Mouse (Mus musculus) thymus, postnatal 0 days (tissue): ENCODE results near the gene Slamf6. TPM values are rescaled to one million over a fixed set of nuclear protein-coding genes. Genes with fewer than 3 reads are reported as not detected.
A peak's percentile ranks its signal among the peaks of the same experiment; 100 is the strongest.
"Not testable (repeated sequence)": the region's sequence is repeated elsewhere in the genome, so short reads cannot be mapped to it uniquely, and the experiment has no call there.

Experiments used
- DNase-seq: peaks from one replicate; pipeline ENCODE4 v3.0.0-alpha.2; 2015; ENCODE audit warnings: low spot score
- polyA plus RNA-seq: library from polyadenylated mRNA; unstranded; fragments of >200 nt; fragmentation: Nextera tagmentation; extraction: Ambion mirVana; gene quantifications from 2 replicates; pipeline ENCODE4 v1.2.1, GENCODE M21; 2015

The Slamf6 gene
- polyA plus RNA-seq, 1 experiment from 2014 or later: 249 TPM

DNA sequence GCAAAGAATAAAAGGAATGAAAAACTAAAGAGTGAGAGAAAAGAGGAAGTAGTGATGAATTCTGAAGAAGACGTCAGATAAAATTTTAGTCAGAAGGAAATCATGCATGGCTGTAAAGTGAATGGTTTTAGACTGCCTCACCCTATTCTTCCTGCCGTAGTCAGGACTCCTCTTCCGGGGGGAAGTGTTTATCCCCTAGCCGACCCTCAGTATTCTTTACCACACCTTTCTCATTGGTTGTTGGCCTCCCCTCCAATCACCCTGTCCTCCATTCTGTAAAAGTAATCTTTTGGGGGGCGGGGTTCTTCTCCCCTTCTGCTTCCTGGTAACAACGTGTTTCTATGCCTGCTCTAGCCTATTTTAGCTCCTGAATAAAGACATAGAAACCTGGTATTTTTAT is 37.8 kb downstream of the Slamf6 start:
- DNase-seq: peak; percentile 42

DNA sequence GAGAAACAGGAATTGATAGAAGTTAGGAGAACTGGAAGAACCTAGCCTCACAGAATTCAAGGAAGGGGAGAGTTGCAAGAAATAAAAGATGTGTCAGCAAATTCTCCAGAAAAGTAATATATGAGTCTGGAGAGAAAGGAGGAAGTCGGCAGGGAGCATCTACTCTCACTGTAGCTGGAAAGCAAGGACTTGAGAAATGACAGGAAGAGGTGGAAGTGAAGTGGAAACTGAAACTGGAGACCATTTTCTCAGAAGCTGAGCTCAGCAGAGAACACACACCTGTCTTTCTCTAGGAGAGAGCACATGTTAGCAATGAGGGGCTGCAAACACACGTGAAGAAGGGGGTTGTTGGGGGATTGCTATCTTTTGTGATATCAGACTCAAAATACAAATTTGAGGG is 40.1 kb downstream of the Slamf6 start:
- DNase-seq: peak; percentile 21

DNA sequence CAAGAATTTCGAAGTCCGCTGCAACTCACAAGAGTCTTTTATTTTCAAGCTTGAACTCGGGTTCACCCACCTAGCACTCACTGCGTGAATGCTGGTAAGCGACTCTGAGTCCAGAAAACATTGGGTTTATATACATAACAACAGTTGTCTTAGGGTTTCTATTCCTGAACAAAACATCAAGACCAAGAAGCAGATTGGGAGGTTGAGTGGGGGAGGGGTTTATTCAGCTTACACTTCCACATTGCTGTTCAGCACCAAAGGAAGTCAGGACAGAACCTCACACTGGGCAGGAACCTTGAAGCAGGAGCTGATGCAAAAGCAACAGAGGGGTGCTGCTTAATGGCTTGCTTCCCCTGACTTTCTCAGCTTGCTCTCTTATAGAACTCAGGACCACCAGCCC is 43.4 kb downstream of the Slamf6 start:
- peak; percentile 31 for DNase-seq

DNA sequence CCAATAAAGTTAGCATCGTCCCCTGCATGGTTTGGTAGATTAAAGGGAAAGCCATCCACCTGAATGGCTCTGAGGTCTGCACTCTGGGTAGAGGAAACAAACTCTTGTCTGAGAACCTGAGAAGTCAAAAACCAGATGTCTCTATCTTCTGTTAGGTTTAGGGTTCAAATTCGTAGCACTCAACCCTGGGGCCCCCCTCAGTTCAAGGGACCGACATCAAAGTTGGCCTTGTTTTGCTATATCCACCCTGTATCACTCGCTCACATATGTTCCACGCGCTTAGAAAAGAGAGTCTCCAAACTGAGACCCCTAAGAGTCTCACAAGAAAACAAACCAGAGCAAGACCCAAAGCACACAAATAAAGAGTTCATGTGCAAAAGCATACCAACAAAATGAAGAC is 44.4 kb downstream of the Slamf6 start:
- DNase-seq: peak; percentile 83

DNA sequence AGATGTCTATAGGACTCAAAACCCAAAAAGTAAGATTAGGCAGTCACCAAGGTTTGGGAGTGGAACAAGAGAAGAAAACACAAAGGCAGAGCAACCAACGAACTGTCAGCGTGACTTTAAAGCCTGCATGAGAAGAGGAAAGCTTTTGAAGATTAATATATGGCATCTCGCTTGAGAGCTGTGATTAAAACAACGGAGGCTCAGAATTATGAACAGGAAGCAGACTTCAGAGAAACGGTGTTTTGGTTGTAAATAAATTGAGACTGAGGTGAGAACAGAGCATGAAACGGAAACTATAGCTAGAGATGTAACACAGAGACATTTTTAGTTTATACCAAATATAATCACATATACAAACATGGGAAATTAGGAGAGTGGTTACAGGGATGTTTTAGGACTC is 46.3 kb downstream of the Slamf6 start:
- peak; percentile 54 for DNase-seq

DNA sequence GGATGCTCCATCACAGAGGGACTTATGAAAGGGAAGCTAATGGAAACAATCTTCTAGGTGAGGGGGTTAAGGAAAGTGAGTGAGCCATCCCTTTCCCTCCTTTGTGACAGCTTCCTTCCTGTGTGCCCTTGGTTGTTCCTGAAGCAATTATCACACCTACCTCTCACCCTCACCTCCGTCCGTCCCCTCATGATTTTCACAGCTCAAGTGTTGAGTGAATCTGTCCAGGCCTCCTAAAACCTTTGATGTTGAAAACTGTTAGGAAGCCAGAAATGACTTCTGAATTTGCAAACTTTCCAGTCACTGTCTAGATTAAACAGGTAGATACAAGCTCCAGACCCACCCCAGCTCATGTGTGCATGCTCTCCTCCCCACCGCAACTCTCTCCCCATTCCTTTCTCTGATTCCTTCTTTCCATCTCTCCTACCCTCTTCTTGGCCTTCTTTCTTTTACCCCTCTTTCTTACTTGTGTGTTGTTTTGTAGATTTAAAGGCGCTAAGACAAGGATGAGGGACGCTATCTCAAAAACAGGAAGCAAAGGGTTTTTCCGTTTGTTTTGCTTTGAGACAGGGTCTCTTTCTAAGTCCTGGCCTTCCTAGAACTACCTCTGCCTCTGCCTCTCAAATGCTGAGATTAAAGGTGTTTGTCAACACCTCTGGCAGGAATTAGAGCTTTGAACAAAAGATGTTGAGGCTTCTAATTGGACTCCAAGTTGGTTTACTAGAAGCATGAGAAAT is 48.9 kb downstream of the Slamf6 start:
- DNase-seq: peak; percentile 25

DNA sequence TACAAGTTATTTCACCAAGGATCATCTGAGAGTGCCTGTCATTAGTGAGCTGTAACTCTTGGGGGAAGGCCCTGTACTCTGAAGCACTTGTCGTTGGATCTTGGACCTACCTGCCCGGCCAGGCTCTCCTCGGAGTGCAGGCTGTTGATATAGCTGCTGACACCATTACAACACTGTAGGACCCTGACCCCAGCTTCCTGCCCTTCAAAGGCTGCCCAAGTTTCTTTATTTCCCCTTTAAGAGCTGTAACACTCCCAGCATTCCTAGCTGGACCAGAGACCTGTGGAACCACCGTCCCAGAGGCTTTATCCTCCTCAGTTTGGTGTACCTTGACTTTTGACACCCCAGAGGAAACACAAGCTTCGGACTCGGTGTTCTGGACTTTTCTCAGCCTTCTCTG is 51.9 kb downstream of the Slamf6 start:
- DNase-seq: no peak

DNA sequence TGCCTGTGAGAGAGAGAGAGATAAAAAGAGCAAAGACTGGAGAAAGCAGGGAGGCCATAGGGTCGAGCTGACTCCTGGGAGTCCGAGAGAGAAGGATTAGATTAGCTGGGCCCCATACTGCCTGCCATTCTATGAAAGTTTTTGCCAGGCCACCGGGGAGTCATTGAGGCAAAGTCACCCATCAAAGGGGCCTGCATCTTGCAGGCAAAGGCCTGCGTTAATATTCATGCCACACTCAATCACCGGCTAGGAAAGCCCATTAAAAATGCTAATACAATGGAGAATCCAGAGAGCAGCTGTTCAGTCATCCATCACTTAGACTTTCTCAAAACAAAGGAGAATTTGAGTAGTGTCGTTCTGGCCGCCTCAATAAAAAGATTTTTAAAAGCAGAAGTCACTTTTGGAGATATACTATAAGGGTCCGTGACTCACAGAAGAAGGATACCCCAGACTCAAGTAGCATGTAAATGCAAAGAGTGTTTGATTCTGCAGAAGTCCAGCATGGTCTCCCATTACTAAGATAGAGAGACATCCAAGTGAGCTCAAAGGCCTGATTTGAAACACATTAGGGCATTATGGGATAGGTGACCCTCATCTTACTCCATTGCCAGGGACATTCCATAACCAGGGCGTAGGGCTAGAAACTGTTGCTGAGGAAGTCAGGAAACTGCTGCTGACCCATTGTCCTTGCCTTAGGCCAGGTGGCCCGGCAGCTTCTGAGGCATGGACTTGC is 53.7 kb downstream of the Slamf6 start:
- DNase-seq: no peak

DNA sequence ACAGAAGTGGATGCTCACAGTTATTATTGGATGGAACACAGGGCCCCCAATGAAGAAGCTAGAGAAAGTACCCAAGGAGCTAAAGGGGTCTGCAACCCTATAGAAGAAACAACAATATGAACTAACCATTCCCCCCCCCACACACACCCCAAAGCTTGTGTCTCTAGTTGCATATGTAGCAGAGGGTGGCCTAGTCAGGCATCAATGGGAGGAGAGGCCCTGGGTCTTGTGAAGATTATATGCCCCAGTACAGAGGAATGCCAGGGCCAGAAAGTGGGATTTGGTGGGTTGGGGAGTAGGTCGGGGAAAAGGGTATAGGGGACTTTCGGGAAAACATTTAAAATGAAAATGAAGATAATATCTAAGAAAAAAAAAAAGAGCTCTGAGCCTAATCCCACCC is 57.0 kb downstream of the Slamf6 start:
- not testable (repeated sequence) for DNase-seq

DNA sequence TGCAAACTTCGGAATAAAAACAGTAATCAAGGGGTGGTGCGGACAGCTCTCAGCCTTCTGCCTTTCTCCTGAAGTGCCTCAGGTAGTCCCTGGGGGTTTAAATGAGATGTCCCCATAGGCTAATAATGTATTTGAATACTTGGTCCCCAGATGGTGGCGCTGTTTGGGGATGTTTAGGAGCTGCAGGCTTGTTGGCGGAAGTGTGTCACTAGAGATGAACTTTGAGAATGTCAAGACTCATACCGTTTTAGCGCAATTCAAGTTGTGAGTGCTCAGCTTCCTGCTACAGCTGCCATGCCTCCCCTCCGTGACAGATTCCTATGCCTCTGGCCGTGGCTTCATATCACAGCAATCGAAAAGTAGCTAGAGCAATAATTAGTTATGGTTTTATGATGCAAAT is 58.1 kb downstream of the Slamf6 start:
- DNase-seq: no peak

DNA sequence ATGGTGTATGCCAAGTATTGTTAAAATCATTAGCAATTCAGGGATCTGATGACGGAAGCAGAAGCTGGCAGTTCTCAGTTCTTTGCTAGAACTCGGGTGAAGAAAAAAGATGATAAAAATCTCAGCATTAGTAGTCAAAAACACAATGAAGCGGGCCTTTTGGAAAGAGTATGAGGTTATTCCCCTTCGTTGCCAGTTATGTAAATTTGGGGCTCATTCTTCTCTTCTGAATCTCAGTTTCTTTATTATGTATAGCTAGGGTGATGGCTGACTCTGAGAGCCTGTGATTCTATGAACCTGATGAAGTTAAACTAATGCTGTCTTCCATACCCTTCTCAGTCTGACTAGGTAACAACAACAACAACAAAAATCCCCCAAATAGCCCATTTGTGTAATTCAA is 58.5 kb downstream of the Slamf6 start:
- DNase-seq: no peak

DNA sequence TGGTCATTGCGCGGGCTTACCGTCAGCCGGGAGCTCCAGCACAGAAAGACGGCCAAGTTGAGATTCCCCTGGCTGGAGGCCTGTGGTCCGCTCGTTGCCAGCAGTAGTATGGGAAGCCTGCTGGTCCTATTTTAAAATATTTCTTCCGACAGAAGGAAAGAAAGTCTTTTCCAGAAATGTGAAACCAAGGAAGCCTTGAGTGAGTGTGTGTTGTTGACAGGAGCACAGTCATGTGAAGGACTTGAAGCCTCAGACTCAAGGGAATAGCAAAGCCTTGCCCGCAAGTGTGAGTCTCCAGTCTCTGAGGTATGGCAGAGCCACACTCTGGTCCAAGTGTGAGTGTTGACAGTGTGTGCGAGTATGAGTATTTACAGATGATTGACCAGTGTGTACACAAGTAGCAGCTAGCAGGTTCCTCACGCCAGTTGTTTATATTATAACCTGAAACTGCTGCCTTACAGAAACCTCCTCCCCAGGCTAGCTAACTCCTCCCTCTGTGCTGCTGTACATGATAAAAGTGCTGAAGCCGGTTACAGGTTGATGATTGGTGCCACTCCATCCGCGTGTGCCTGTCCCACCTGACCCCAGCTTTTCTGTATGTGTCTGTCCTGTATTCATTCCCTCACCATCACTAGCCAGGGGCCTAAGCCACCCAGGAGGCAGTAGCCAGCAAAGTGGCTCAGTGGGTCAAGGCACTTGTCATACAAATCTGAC is 59.7 kb downstream of the Slamf6 start:
- DNase-seq: no peak

DNA sequence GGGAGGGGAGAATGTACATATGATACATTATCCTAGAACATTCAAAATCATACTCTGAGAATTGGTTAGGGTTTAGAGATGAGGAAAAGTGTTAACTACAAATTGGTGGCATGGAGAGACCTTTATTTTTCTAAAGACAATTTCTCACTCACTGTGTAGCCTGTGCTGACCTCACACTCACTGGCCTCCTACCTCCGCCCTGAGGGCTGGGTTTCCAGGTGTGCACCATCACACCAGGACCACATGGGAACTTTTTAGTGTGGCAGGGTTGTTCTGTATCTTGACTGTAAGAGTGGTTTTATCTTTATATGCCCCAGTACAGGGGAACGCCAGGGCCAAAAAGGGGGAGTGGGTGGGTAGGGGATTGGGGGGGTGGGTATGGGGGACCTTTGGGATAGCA is 60.6 kb downstream of the Slamf6 start:
- DNase-seq: no peak

DNA sequence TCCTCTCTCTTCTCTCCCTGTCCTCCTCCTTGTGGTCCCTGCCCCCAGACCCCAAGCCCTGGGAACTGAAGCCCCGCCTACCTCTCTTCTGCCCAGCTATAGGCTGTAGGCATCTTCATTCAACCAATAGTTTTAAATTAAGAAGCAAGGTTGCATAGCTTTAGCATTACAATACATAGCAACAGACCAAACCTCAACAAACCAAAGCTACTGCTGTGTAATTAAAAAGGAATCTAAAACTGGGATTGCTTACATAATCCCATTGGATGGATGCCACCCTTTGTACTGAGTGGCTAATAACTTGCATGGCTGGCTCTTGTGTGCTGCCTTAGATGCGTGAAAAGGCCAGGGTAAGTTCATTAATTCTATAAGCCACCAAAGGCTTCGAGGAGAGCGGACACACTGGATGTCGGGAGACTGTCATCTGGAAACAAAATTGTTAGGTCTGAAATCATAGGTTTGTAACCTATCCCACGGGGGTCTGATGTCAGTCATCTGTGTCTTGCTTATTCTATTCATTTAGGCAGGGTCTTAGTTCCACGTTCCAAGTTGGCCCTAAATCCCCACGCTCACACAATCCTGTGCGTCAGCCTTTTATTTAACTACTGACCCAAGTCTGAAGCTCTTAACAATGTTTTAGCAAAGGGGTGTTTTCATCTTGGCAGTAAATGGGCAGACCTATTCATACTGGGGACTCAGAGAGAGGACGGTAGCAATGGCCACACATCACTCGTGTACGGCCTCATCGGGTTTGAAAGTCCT is 62.8 kb downstream of the Slamf6 start:
- no peak for DNase-seq

DNA sequence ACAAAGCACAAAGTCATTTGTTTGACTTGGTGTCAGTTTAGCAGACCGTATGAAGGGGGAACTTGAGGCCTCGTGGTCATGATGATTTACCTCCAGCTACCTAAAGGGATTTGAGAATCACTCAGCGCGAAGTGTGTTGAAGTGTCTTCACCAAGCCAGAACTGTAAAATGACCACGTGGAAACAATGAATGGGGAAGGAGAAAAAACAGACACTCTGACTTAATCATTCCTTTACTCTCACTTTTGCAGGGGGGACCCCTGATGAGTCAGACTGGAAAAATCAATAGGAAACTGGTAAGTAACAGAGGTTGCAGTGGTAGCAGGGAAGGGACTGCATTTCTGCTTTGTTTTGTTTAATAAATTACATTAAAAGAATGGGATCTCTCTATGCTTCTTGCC is 64.9 kb downstream of the Slamf6 start:
- no peak for DNase-seq

DNA sequence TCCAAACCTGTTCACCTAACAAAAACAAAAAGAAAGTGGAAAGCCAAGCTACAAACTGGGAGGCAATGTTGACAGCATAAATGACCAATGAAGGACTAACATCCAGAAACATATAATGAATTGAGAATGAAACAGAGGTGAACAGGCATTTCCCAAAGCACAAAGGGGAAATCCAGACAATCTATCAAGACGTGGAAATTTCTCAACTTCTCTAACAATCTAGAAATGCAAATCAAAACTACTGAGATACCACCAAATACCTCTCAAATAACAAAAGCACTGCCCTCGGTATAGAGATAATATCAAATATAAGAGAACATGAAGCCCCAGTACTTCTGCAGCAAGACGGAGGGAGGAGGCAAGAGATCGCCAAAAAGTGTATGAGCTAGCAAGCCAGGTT is 65.4 kb downstream of the Slamf6 start:
- no peak for DNase-seq

DNA sequence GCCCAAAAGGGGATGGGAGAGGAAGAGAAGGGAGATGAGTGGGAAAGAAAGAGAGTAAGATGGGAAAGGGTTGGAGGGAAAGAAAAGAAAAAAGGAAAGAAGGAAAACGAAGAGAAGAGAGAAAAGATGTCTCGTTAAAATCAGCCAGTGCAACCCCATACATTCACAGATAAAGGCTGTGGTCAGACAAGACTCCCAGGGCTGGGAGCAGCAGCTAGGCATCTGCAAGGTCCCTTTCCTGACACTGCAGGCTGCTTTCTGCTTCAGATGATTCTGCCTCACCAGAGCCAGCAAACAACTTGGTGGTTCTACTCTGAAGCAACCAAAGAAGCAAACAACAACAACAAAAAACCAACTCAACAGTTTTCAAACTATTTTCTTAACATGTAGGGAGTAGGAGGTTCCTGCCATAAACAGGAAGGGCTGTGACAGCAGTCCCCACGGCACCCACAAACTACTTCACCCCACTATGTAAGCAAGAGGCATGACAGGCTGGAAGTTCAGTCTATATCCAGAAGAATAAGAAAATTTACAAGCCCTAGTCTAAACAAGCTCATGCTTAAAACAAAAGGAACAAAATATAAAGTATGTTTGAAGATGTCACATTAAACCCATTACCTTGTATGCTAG is 66.2 kb downstream of the Slamf6 start:
- peak; percentile 25 for DNase-seq

DNA sequence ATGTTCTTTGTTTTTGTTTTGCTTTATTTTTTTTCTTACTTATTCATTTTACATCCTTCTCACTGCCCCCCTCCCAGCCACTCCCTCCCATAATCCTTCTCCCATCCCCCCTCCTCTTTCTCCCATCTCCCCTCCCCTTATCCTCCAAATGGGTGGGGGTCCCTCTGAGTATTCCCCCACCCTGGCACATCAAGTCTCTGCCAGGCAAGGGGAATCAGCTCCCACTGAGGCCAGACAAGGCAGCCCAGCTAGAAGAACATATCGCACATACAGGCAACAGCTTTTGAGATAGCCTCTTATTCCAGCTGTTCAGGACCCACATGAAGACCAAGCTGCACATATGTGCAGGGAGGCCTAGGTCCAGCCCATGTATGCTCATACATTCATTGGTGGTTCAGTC is 66.8 kb downstream of the Slamf6 start:
- DNase-seq: no peak

DNA sequence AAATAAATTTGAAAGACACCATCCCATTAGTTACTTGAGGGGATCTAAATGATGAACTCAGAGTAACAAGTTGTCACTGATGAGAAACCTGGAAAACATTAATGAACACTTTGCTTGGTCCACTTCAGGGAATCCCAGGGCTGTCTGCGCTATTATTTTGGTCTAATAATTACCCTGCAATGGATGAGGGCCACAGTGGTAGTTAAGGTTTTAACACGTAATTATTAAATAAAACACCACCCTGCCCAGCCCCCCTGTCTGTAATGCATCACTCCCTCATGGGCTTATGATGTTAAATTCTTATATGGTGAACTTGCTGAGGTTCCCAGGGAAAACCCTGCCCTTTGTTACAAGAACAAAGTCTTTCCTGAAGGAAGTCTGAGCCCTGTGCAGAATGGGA is 74.6 kb downstream of the Slamf6 start:
- no peak for DNase-seq

DNA sequence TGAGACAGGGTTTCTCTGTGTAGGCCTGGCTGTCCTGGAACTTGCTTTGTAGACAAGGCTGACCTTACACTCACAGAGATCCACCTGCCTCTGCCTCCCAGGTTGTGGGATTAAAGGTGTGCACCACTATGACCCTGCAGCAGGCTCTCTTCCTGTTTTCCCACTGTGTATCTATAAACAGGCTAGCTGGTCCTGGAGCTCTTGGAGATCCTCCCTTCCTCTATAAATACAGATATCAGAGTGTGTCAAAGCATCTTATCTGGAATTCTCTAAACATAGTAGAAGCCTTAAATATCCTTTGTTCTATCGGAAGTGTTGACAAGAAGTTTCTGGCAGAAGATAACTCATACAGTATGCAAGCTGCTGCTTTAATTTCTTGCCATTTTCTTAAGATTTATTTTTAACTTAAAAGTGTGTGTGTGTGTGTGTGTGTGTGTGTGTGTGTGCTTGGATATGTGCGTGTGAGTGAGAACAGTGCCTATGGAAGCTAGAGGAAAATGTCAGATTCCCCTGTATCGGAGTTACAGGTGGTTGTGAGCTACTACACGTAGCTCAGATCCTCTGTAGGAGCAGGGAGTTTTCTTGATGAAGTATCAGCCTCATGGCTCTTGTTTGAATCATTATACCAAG is 75.7 kb downstream of the Slamf6 start:
- DNase-seq: no peak

DNA sequence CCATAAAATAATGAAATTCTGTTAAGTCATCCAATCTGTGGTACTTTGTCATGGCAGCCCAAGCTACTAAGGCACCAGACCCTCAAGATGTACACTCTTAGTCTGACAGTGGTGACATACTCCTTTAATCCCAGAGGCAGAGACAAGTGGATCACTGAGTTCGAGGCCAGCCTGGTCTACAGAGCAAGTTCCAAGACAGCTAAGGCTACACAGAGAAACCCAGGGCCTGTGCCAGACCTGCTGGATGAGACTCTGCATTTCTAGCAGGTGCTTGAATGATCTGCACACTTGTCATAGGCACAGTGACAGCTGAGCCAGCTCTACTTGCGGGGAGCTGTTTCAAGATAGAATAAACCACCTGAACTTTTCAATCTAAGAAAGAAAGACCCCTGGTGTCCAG is 77.2 kb downstream of the Slamf6 start:
- peak; percentile 41 for DNase-seq
